8 mouse cellular contexts compared by ENCODE assay signal in genomic region chr7:128744684-128745485, GRCm38 (mm10). TPM values are rescaled to one million over a fixed set of nuclear protein-coding genes. Genes with fewer than 3 reads are reported as not detected.
DNase-seq lines count a peak whose midpoint lies in the region; ATAC-seq and TF ChIP-seq lines count a peak whose summit lies in the region.

Gene Sec23ip (plus strand): TSS chr7:128744943.

- no peaks in the 10 kb centered on the region for H3K27me3 ChIP-seq in C2C12 (ENCODE audit: control insufficient read depth, insufficient read depth, insufficient read length)
- peaks cover 13% of the 10 kb centered on the region for H3K27me3 ChIP-seq in erythroblast, embryonic 14.5 days (ENCODE audit: control insufficient read depth)
- H3K27me3 ChIP-seq in heart, embryonic 11.5 days (ENCODE audit: control insufficient read depth, insufficient read depth, low read length): no peaks in the 10 kb centered on the region
- H3K27me3 ChIP-seq in kidney, embryonic 16.5 days (ENCODE audit: insufficient read depth, low read length): no peaks in the 10 kb centered on the region
- no peaks in the 10 kb centered on the region for H3K27me3 ChIP-seq in liver, adult 2 months (ENCODE audit: control insufficient read depth, insufficient read depth, low read length)
- H3K27me3 ChIP-seq in myocyte (ENCODE audit: control insufficient read depth, insufficient read depth, insufficient read length): no peaks in the 10 kb centered on the region
- no peaks in the 10 kb centered on the region for H3K27me3 ChIP-seq in splenic B cell, adult 2 months (ENCODE audit: control insufficient read depth, insufficient read depth, low read length, poor library complexity, severe bottlenecking)

- ATAC-seq in heart, embryonic 11.5 days (replicated peaks; ENCODE audit: insufficient number of reproducible peaks, low FRiP score, low TSS enrichment): peak; percentile 67
- ATAC-seq in kidney, embryonic 16.5 days (ENCODE audit: low FRiP score, low TSS enrichment): peak; percentile 86

- peak; percentile 99 for DNase-seq in brain, embryonic 14.5 days (ENCODE audit: low read depth)
- DNase-seq in liver, adult 2 months (ENCODE audit: extremely low read depth, low read depth, low spot score): peak; percentile 95
- peak; percentile 99 for DNase-seq in splenic B cell, adult 2 months (ENCODE audit: low read depth, low spot score)

- TF ChIP-seq POLR2A in brain, embryonic 14.5 days (IDR thresholded peaks at IDR 0.05; ENCODE audit: borderline replicate concordance, extremely low read depth, insufficient read depth, insufficient read length, poor library complexity, severe bottlenecking): peak; percentile 76; the same call in 1 of the 2 replicates
- peak; percentile 81 for TF ChIP-seq POLR2A in liver, adult 2 months (IDR thresholded peaks at IDR 0.05; ENCODE audit: extremely low read depth, insufficient read depth, low read length)
- TF ChIP-seq POLR2A in myocyte (IDR thresholded peaks at IDR 0.05; ENCODE audit: insufficient read length, low read depth): peak; percentile 98

- no peaks in the 10 kb centered on the region for H3K9me3 ChIP-seq in erythroblast, embryonic 14.5 days (ENCODE audit: control insufficient read depth, low read length)
- no peaks in the 10 kb centered on the region for H3K9me3 ChIP-seq in heart, embryonic 11.5 days (replicated peaks; ENCODE audit: control insufficient read depth, low read length)
- no peaks in the 10 kb centered on the region for H3K9me3 ChIP-seq in kidney, embryonic 16.5 days (ENCODE audit: low read length)

- peak within 1 kb of the TSS; percentile 86 for H3K4me2 ChIP-seq in heart, embryonic 11.5 days
- H3K4me2 ChIP-seq in kidney, embryonic 16.5 days (replicated peaks; ENCODE audit: low read depth, low read length): peak within 1 kb of the TSS; percentile 83
- H3K4me2 ChIP-seq in myocyte (ENCODE audit: low read depth): peak within 1 kb of the TSS; percentile 97

- peak within 1 kb of the TSS; percentile 79 for H3K27ac ChIP-seq in heart, embryonic 11.5 days (ENCODE audit: low read depth, low read length)
- peak within 1 kb of the TSS; percentile 56 for H3K27ac ChIP-seq in kidney, embryonic 16.5 days (ENCODE audit: low read length)
- H3K27ac ChIP-seq in liver, adult 2 months (replicated peaks; ENCODE audit: insufficient read depth, low read depth, low read length): peak within 1 kb of the TSS; percentile 75

- H3K4me1 ChIP-seq in erythroblast, embryonic 14.5 days (ENCODE audit: control insufficient read depth): peaks cover 63% of the 10 kb centered on the region
- peaks cover 39% of the 10 kb centered on the region for H3K4me1 ChIP-seq in heart, embryonic 11.5 days (ENCODE audit: control insufficient read depth, insufficient read depth, low read length)
- H3K4me1 ChIP-seq in kidney, embryonic 16.5 days (ENCODE audit: insufficient read depth, low read length): peaks cover 42% of the 10 kb centered on the region
- peaks cover 20% of the 10 kb centered on the region for H3K4me1 ChIP-seq in liver, adult 2 months (ENCODE audit: control insufficient read depth, insufficient read depth, low read length)

- H3K4me3 ChIP-seq in C2C12 (ENCODE audit: insufficient read depth, poor library complexity, severe bottlenecking): peak within 1 kb of the TSS; percentile 96
- H3K4me3 ChIP-seq in erythroblast, embryonic 14.5 days (replicated peaks): peak within 1 kb of the TSS; percentile 87
- H3K4me3 ChIP-seq in heart, embryonic 11.5 days (ENCODE audit: low read depth, low read length): peak within 1 kb of the TSS; percentile 97
- peak within 1 kb of the TSS; percentile 97 for H3K4me3 ChIP-seq in kidney, embryonic 16.5 days (ENCODE audit: low read length)
- H3K4me3 ChIP-seq in liver, adult 2 months (ENCODE audit: insufficient read depth, low read depth, low read length): peak within 1 kb of the TSS; percentile 86
- H3K4me3 ChIP-seq in myocyte: peak within 1 kb of the TSS; percentile 86

- H3K79me2 ChIP-seq in C2C12 (ENCODE audit: control insufficient read depth, insufficient read depth) (peaks cover 55% of the 10 kb centered on the region), myocyte (ENCODE audit: control insufficient read depth, insufficient read depth) (peaks cover 50% of the 10 kb centered on the region)
- H3K79me2 ChIP-seq in liver, adult 2 months (ENCODE audit: control insufficient read depth, insufficient read depth, low read length): peaks cover 29% of the 10 kb centered on the region

- H3K79me3 ChIP-seq in C2C12 (ENCODE audit: low read depth): peaks cover 45% of the 10 kb centered on the region

- H3K9ac ChIP-seq in heart, embryonic 11.5 days (ENCODE audit: low read depth, low read length): peak within 1 kb of the TSS; percentile 96
- peak within 1 kb of the TSS; percentile 94 for H3K9ac ChIP-seq in kidney, embryonic 16.5 days (replicated peaks; ENCODE audit: low read length)
- H3K9ac ChIP-seq in liver, adult 2 months (ENCODE audit: low read depth, low read length): peak within 1 kb of the TSS; percentile 86

- no peak for TF ChIP-seq CTCF in C2C12 (IDR thresholded peaks at IDR 0.05; ENCODE audit: control insufficient read depth, insufficient read depth, insufficient read length)
- no peak for TF ChIP-seq CTCF in brain, embryonic 14.5 days (IDR thresholded peaks at IDR 0.05; ENCODE audit: borderline replicate concordance, extremely low read depth, insufficient read depth, insufficient read length)
- TF ChIP-seq CTCF in liver, adult 2 months (IDR thresholded peaks at IDR 0.05; ENCODE audit: low read depth, low read length): no peak

- H3K36me3 ChIP-seq in C2C12 (ENCODE audit: control insufficient read depth, insufficient read depth) (peaks cover 8% of the 10 kb centered on the region), myocyte (ENCODE audit: control insufficient read depth, insufficient read depth) (no peaks in the 10 kb centered on the region)
- peaks cover 25% of the 10 kb centered on the region for H3K36me3 ChIP-seq in erythroblast, embryonic 14.5 days (ENCODE audit: control insufficient read depth)
- H3K36me3 ChIP-seq in heart, embryonic 11.5 days (ENCODE audit: control insufficient read depth, insufficient read depth, low read length): peaks cover under 1% of the 10 kb centered on the region; the same call in 1 of the 2 replicates
- H3K36me3 ChIP-seq in kidney, embryonic 16.5 days (ENCODE audit: insufficient read depth, low read length): no peaks in the 10 kb centered on the region
- peaks cover under 1% of the 10 kb centered on the region; the same call in 1 of the 2 replicates for H3K36me3 ChIP-seq in liver, adult 2 months (ENCODE audit: control insufficient read depth, insufficient read depth, low read length)
- H3K36me3 ChIP-seq in splenic B cell, adult 2 months (ENCODE audit: control insufficient read depth, insufficient read depth, low read length, poor library complexity, severe bottlenecking): 0 out of 2 replicates have a peak, but pooled peaks cover 2% of the 10 kb centered on the region

- WGBS in heart, embryonic 11.5 days (ENCODE audit: insufficient replicate concordance): under 1% methylated on average over 55 of the region's 55 CpGs
- WGBS in kidney, embryonic 16.5 days: under 1% methylated on average over 55 of the region's 55 CpGs
- WGBS in liver, adult 2 months: under 1% methylated on average over 55 of the region's 55 CpGs

- H3ac ChIP-seq in C2C12 (ENCODE audit: control insufficient read depth, insufficient read length, low read depth): peak within 1 kb of the TSS; percentile 82
- peak within 1 kb of the TSS; percentile 50 for H3ac ChIP-seq in myocyte (ENCODE audit: control insufficient read depth, insufficient read length)

TF ChIP-seq in C2C12, 6 proteins besides CTCF, POLR2A, EP300 and RAD21:
- TF ChIP-seq MAX (IDR thresholded peaks at IDR 0.05) (peak; percentile 91), MYOG (IDR thresholded peaks at IDR 0.05; ENCODE audit: control insufficient read depth, extremely low read depth, insufficient read length) (no peak), FOSL1 (IDR thresholded peaks at IDR 0.05; ENCODE audit: insufficient read depth, low read length, poor library complexity, severe bottlenecking) (no peak), USF1 (IDR thresholded peaks at IDR 0.05; ENCODE audit: low read depth) (peak; percentile 99), MYOD1 (IDR thresholded peaks at IDR 0.05; ENCODE audit: control insufficient read depth, insufficient read length, low read depth) (no peak), CEBPB (IDR thresholded peaks at IDR 0.05; ENCODE audit: low read depth) (peak; percentile 92)

TF ChIP-seq in myocyte, 11 proteins besides CTCF, POLR2A, EP300 and RAD21:
- TF ChIP-seq USF1 (IDR thresholded peaks at IDR 0.05; ENCODE audit: low read depth) (peak; percentile 98), CEBPB (IDR thresholded peaks at IDR 0.05; ENCODE audit: insufficient read depth, poor library complexity, severe bottlenecking) (peak; percentile 93), MAX (IDR thresholded peaks at IDR 0.05; ENCODE audit: low read depth) (peak; percentile 78), SRF (IDR thresholded peaks at IDR 0.05; ENCODE audit: control insufficient read depth, insufficient read length, low read depth) (peak; percentile 57), MYOD1 (IDR thresholded peaks at IDR 0.05; ENCODE audit: control insufficient read depth in 1 of 3, insufficient read length in 2 of 3, low read depth in 2 of 3) (peak in 1 of 3 experiments; percentile 8), REST (IDR thresholded peaks at IDR 0.05; ENCODE audit: insufficient read depth, insufficient read length) (no peak), POLR2AphosphoS2 (IDR thresholded peaks at IDR 0.05; ENCODE audit: insufficient read length, low read depth) (peak; percentile 95), MYOG (IDR thresholded peaks at IDR 0.05; ENCODE audit: control insufficient read depth in 1 of 3, insufficient read depth in 1 of 3, insufficient read length in 2 of 3, low read depth in 2 of 3) (no peak)

RNA-seq across cellular contexts. Expression of gene Sec23ip, which starts in this region (rescaled TPM):
- polyA plus RNA-seq in C2C12 (2012; fragmentation: generic; extraction: Trizol): 21.2 TPM
- polyA plus RNA-seq in brain, embryonic 14.5 days (2012; rRNA removed): 22.9 and 35.9 TPM in 2 replicates
- 0.13 and 0.22 TPM in 2 replicates for polyA plus RNA-seq in erythroblast, embryonic 14.5 days (2012)
- polyA plus RNA-seq in heart, embryonic 11.5 days (2014; fragmentation: Nextera tagmentation; extraction: Ambion mirVana): 36.9 and 39.8 TPM in 2 replicates
- 39.2 TPM in 2 replicates for polyA plus RNA-seq in kidney, embryonic 16.5 days (2015; fragmentation: Nextera tagmentation; extraction: Ambion mirVana)
- 7.2 and 8.0 TPM in 2 replicates for total RNA-seq in liver, adult 2 months (2014; rRNA removed)
- 18.1 and 27.2 TPM in 2 replicates for polyA plus RNA-seq in liver, adult 2 months (2012; rRNA removed)
- polyA plus RNA-seq in myocyte (2012; fragmentation: generic; extraction: Trizol): 19.2 TPM

Comparison
In these comparisons a context has a peak if more than half of its experiments do, and no peak if none do; other contexts are left out.
1. Peak in every context shown above with its lines: DNase-seq, ATAC-seq, H3K4me3 ChIP-seq and H3K27ac ChIP-seq.
2. RNA of gene Sec23ip (polyA plus RNA-seq): 39.2 TPM in kidney, embryonic 16.5 days, 36.9 to 39.8 TPM in heart, embryonic 11.5 days, 22.9 to 35.9 TPM in brain, embryonic 14.5 days, 18.1 to 27.2 TPM in liver, adult 2 months, 21.2 TPM in C2C12 (single experiment) and 19.2 TPM in myocyte (single experiment); 0.13 to 0.22 TPM in erythroblast, embryonic 14.5 days; every median in the first group is over 10 times any median in the second.